Mouse (Mus musculus): ENCODE results near the gene Fam189b.

Gene Fam189b

DNA sequence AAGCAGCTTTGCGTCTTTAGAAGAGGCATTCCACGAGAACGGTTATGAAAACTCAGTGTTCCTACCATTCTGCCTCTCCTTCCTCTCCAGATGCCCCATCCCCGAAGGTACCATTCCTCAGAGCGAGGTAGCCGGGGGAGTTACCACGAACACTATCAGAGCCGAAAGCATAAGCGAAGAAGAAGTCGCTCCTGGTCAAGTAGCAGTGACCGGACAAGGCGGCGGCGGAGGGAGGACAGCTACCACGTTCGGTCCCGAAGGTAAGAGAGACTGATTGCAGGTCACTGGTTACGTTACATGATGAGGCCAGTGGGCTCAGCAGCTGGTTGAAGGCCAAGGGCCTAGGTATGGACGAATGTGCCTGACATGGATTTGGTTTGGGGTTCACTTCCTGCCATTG lies 16.0 kb upstream of the Fam189b start:
- DNase-seq (ENCODE audit: low spot score in 2 of 2): no peak

DNA sequence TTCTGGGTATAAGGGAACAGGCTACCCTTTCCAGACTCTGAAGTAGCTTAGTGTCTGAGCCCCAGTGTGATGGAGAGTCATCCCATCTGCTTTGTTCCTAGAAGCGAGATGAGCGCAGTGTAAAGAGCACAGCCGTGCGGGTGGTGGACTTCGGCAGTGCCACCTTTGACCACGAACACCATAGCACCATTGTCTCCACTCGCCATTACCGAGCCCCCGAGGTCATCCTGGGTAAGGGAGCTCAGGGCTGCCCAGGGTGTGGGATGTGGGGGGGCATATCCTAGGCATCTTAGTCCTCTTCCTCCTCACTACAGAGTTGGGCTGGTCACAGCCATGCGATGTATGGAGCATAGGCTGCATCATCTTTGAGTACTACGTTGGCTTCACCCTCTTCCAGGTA lies 8.1 kb upstream of the Fam189b start:
- no peak for DNase-seq (ENCODE audit: low spot score in 2 of 2)

DNA sequence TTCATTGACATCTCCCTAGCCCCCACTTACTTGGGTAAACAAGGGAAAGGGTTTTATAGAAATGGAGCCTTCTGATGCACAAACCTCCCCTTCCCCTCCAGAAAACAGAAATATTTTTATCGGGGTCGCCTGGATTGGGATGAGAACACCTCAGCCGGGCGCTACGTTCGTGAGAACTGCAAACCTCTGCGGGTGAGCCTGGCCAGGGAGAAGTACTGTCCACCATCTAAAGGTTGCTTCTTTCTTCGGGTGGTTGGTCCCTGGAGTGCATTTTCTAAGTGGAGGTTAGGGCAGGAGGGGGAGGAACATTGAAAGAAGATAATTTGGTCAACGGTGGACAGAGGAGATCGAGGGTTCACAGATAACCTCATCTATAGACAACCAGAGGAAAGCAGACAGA lies 7.4 kb upstream of the Fam189b start:
- no peak for DNase-seq (ENCODE audit: low spot score in 2 of 2)

DNA sequence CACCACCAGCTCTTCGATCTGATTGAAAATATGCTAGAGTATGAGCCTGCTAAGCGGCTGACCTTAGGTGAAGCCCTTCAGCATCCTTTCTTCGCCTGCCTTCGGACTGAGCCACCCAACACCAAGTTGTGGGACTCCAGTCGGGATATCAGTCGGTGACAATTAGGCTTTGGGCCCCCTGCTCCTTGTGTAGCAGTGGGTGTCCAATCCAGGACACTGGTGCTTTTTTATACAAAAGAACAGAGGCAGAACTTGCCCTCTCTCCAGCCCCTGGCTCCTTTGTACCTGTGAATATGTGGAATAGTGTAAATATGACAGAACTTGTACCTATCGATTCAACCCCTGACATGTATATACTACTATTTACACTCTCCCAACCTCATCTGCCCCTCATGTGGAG lies 6.5 kb upstream of the Fam189b start:
- no peak for DNase-seq (ENCODE audit: low spot score in 2 of 2)

DNA sequence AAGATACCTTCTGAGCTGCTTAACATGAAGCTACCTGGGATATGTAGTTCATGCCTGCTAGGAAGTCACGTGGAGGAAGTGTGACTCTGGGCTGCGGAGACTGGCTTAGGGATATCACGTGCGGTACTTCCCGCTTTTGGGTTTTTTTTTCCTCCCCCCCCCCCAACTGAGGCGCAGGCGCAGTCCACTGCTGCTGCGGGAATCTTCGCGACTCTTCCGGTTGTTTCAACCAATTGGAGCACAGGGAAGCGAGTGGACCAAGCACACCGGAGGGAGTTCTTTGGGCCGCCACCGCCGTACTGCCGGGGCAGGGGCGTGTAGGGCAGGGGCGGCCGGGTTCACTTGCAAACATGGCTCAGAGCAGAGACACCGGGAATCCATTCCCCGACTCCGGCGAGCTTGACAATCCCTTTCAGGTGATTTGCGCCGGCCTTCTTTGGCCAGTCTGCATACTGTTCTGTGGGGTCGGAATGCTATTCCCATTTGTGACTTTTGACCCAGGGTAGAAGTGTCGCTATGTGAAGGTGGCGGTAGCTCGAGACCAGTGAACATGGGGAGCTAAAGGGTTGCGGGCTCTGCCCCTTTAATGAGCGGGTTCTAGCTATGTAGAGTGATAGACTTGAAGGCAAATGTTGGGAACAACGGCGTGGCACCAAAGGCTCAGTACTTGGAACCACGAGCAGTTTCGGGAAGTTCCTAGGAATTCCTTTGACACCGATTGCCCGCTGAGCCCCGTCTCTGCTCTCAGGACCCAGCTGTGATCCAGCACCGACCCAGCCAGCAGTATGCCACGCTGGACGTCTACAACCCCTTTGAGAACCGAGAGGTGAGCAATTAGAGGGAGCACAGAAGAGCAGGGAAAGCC lies 5.5 kb upstream of the Fam189b start, which contains the start of gene Scamp3:
Gene Scamp3 (plus strand): TSS at position 232 of the 865 bp plus-strand sequence.
- peak; percentile 92 to 96 for DNase-seq (ENCODE audit: low spot score in 2 of 2)

DNA sequence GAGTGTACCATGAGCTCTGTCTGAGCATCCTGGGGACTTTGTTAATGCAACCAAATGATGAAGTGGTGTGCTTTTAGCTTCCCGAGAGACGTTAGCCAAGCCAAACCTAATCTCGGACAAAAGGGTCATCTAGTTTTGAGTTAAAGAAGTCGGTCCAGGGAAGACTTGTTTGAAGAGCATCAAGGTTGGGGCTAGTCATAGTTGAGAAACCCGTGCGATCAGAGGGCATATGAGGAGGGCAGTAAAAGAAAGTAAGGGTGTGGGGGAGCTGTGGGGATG lies 4.9 kb upstream of the Fam189b start:
- DNase-seq (ENCODE audit: low spot score in 2 of 2): no peak

DNA sequence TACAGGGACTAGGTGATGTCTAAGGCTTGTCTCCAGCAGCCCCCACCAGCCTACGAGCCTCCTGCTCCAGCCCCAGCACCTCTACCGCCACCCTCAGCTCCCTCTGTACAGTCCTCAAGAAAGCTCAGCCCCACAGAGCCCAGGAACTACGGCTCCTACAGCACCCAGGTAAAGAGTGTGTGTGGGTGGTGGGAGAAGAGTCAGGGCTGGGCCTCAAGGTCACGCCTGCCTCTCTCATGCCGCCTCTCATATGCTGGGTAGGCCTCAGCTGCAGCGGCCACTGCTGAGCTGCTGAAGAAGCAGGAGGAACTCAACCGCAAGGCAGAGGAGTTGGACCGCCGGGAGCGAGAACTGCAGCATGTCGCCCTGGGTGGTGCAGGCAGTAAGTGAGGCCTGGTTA lies 3.9 kb upstream of the Fam189b start:
- DNase-seq (ENCODE audit: low spot score in 2 of 2): peak in 1 of 2 experiments; percentile 37

DNA sequence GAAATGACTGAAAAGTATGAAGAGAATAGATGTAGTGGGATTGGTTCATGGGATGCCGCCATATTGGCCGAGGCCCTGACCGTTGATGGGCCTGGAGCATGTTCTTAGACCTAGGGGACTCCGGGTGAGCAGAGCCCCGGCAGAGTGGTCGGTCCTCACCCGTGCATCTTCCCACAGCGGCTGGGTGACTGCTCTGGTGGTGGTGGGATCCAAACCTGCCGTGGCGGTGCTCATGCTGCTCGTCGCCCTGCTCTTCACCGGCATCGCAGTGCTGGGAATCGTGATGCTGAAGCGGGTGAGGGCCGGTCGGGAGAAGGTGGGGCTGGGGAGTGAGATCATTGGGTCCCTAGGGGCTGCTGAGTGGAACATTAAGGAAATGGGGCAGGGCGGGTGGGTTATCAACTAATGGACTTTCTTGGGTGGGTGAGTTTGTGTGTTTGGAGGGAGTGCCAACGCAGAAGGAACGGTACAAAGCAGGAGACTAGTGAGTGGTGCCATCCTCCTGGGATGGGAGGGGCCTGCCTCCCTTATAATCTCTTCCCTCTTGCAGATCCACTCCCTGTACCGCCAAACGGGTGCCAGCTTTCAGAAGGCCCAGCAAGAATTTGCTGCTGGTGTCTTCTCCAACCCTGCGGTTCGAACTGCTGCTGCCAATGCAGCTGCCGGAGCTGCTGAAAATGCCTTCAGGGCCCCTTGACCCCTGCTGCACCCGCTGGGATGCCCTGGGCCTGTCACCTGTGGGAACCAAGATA lies 1.0 kb upstream of the Fam189b start:
- DNase-seq (ENCODE audit: low spot score in 2 of 2): peak in 1 of 2 experiments; percentile 33

DNA sequence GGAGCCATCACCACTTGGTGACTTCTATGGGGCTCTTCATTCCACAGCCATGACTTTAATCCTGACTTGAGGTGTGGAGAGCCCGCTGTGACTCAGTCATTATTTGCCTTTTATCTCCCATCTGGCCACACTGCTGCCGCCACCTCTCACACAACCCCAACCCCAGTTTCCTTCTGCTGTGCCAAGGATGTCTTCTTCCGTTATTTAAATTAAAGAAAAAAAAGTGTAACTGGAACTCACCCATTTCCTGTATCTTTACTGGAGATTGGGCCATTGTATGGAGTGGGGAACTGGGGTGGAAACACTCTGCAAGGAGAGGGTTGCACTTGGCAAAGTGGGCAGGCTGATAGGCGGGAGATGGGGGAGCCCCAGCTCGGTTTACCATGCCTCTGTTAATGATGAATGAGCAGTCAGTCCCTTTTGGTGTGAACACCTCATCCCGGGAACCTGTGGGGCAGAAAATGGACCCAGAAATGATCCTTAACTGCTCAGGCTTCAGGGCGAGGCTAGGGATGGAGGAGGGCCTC lies 349 bp upstream of the Fam189b start:
- no peak for DNase-seq (ENCODE audit: low spot score in 2 of 2)

DNA sequence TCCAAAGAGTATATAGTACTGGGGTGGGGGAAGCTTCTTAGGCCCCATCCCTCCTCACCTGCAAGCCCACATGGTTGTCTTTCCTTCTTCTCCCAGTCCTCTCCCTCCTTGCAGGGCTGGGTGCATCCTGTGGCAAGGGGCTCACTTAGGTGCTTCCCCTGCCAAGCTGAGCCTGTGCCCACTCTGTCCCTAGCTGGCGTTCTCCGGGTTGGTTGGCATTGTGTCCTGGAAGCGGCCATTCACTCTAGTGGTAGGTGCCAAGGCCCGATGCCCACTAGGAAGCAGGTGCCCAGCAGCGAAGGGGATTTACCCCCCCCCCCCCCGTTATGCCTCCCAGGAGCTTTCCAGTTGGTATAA lies 994 bp downstream of the Fam189b start:
- peak; percentile 68 to 74 for DNase-seq (ENCODE audit: low spot score in 2 of 2)

DNA sequence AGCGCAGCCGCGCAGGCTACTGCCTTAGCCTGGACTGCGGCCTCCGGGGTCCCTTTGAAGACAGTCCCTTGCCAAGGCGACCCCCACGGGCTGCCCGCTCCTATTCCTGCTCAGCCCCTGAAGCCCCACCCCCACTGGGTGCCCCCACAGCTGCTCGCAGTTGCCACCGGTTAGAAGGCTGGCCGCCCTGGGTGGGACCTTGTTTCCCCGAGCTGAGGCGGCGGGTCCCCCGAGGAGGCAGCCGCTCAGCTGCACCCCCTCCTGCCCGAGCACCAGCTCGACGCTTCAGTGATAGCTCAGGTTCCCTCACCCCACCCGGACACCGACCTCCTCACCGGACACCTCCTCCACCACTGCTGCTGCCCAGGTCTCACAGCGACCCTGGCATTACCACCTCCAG lies 4.3 kb downstream of the Fam189b start:
- DNase-seq (ENCODE audit: low spot score in 2 of 2): peak in 1 of 2 experiments; percentile 26

DNA sequence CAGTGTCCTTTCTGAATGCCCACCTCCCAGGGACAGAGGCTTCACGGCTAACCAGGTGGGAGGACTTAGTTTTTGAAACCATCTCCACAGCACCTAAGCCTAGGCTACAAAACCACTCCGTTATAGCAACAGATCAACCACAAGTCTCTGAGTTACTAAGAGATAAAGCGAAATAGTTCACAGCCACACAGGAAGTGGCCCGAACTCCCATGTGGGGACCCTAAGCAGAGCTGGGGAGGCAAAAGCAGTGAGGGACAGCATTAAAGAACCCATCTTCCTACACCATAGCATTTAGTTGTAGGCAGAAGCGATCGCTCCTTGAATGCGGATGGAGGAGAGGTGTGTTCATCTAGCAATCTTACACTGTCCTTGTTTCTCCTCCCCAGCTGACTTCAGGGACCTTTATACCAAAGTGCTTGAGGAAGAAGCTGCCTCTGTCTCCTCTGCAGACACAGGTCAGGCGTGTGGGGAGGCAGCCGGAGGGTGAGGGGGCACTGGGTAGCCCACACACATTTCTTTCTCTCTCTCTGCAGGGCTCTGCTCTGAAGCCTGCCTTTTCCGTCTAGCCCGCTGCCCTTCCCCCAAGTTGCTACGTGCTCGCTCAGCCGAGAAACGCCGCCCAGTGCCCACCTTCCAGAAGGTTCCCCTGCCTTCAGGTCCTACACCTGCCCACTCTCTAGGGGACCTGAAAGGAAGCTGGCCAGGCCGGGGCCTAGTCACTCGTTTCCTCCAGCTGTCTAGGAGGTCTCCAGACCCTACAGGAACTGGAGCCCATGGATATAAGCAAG lies 4.9 kb downstream of the Fam189b start:
- no peak for DNase-seq (ENCODE audit: low spot score in 2 of 2)

DNA sequence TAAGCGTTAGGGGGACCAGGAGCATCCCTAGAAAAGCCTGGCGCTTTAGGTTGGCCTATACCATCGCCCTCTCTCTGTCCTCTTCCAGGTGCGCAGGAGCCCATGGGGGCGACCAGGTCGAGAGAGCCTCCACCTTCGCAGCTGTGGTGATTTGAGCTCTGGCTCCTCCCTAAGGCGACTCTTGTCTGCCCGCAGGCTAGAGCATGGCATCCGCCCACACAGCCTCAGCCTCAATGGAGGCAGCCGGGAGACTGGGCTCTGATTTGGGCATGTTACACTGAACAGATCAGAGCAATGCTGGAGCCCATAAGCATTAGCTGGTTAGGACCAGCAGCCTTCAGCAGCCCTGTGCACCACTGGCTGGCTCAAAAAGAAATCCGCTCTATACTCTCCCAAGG lies 5.5 kb downstream of the Fam189b start:
- DNase-seq (ENCODE audit: low spot score in 2 of 2): no peak

DNA sequence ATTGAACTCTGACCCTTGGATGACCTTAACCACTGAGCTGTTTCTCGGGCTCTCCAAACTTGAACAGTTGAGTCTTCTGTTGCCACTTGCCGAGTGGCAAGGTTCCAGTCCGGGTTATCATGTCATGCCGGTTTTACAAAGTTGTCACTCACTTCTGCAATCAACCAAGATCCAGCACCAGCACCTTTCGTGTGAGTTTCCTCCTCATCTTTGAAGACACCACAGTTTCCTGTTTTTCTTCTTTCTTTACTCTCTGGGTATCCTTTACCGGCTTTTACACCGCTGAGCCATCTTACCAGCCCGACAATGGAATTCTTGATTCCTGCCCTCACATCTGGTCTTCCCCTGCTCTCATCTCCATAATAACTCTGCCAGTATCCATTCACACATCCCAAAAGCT lies 7.5 kb downstream of the Fam189b start:
- DNase-seq (ENCODE audit: low spot score in 2 of 2): no peak

DNA sequence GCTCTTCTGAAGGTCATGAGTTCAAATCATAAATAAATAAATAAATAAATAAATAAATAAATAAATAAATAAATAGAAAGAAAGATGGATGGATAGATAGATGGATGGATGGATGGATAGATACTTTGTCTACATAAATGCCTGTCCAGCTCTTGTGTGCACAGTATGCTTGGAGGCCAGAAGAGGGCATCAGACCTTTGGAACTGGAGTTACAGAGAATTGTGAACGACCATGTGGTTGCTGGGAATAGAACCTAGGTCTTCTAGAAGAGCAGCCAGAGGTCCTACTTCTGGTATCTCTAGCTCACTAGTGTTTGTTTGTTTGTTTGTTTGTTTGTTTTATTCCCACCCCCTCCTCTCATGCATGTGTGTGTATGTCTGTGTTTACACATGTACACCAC lies 10.4 kb downstream of the Fam189b start:
- DNase-seq (ENCODE audit: low spot score in 2 of 2): no peak

DNA sequence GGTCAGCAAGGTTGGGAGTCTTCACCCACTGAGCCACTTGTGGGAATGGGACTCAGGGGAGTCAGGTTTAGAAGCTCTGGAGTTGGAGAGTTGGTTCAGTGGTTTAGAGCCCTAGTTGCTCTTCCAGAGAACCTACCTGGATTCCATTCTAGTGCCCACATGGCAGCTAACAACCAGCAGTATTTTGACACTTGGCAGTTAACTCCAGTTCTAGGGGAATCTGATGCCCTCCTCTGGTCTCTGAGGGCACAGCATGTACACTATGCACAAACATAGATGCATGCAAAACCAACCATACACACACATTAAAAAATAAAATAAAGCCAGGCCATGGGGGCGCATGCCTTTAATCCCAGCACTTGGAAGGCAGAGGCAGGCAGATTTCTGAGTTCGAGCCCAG lies 10.9 kb downstream of the Fam189b start:
- no peak for DNase-seq (ENCODE audit: low spot score in 2 of 2)

DNA sequence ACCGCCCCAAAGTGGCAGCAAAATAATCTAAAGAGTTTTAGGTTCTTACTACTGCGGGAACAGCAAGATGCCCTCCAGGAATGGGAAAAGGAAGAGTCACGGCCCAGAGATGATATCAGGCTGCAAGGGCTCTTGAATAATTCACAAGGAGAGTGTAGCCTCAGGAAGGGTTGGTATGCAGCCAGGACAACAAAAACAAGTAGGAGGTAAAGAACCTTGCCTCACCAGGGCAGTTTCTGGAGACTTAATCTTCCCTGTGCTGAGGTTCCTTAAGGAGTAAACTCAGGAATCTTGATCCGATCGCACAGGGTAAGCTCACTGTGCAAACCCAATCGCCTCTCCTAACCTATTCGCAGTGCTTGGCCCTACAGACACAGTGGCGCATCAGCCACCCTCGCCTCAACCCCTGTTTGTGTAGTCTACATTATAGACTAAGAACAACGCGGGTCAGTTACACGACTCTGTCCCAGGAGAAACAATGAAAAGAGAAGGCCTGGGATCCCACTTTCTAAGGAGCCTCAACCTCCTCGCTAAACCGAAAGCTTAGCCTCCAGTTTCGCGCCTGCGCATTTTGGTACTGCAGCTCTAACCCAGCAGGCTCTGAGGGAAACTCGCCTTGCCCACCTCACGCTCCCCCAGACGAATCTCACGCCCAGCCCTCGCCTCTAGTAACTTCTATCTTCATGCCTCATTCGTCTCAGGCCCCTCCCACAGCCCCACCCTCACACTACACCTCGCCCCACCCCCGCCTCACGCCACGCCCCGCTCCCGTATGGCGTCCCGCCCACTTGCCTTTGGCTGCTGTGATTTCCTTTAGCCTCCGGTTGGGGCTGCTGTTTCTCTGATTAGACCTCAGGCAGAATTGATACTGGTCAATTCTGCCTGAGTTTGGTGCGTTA lies 13.3 kb downstream of the Fam189b start:
- DNase-seq (ENCODE audit: low spot score in 2 of 2): peak; percentile 91 to 92

DNA sequence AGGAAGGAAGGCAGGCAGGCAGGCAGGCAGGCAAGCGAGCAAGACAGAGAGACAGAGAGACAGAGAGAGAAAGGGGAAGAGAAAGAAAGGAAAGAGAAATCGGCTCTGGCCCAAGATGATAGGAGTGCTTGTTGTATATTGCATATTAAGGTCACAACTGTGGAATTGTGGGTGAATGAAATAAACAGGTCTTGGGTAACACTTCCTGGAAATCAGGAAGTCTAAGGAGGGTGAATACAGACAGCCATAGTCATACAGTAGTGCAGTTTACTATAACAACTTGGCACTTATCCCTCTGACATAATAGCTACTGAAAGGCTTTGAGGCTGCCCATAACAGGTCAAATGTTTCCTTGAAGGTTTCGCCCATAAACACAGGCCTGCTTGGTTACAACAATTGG lies 16.9 kb downstream of the Fam189b start:
- no peak for DNase-seq (ENCODE audit: low spot score in 2 of 2)

DNA sequence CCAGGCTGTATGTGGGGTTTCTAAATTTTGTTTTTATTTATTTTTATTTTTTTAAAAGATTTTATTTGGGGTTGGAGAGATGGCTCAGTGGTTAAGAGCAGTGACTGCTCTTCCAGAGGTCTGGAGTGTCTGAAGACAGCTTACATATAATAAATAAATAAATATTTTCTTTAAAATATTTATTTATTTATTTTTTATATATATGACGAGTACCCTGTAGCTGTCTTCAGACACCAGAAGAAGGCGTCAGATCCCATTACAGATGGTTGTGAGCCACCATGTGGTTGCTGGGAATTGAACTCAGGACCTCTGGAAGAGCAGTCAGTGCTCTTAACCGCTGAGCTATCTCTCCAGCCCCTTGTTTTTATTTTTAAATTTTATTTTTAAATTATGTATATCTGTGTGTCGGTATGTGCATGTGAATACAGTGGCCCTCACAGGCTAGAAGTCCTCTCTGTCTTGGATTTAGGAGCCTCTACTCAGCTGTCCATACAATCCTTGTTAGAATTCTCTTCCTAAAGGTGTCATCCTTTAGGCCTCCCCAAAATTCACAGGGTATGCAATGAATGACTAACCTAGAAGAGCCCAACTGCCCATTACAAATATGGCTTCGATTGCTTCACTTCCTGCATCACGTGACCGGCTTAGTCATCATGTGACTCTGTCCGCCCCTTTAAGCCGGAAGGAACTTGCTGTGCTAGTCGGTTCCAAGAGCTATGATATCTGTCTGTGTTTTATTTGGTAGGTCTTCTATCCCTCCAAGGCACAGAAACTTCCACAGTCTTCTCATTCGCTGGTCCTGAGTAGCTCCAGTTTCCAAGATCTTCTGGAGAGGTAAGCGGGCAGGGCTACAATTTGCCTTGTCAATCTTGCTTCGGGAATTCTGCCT lies 19.6 kb downstream of the Fam189b start, which contains the start of gene Gba:
Gene Gba (plus strand): TSS at position 676 of the 889 bp plus-strand sequence.
- peak; percentile 93 for DNase-seq (ENCODE audit: low spot score in 2 of 2)

DNA sequence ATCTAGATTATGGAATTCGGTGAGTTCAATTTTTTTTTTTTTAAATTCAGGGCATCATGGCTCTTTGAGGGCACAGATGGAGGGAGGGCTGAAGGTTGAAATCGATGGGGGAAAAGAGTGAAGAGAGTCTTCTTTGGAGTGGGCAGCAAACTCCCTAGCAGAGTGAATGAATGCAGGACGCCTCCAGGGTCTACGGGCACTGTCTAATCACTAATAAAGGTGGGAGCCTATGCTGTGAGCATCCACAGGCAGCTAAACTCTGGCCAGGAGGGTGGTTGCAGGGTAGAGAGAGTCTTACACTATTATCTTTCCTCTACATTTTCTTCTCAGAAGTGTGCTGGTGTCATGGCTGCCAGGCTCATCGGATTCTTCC lies 20.2 kb downstream of the Fam189b start:
- DNase-seq (ENCODE audit: low spot score in 2 of 2): no peak
